Comparison of ENCODE assay signal across 17 mouse cellular contexts in the genomic region with DNA sequence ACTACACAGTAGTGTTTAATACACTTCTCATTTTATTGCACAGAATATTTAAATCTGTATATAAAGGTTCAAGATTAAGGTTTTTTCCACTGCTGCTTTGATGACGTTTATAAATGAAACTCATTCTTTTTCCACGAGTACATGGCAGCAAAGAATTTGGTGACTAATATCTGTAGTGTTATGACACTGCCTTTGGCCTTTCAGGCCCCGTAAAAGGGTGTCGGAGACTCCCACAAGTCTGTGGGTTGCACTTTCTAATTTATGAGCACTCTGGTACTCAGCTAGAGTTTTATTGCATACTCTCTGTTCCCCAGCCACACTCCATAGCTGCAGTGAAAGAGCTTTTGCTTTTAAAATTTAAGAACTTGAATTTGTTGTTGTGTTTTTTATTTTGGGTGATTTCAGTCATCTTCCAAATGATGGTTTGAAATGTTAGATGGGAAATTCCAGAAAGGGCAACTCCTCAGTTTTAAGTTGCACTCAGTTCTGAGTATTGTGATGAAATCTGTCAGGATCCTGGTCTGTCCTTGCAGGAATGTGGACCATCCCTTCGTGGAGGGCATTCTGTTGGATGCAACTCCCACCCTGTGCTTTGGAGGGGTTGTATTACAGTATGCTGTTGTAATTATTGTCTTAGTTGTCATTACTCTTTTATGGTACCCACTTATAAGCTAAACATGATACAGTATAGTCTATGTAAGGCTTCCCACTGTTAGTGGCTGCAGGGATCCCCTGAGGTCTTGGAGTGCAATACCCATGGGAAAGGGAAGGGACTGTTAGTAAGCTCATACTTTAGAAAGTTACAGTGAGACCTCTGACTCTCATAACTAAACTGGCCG.
DNase-seq lines count a peak whose midpoint lies in the region; ATAC-seq lines count a peak whose summit lies in the region.
"Had no signal": no experiment of that assay in that cellular context is flagged by ENCODE, and none has a peak within 500 bp of the region (broad histone marks: within the 10 kb centered on the region; RNA-seq: fewer than 3 reads in every experiment).

No protein-coding gene starts in this region.

- no peak for DNase-seq in frontal cortex, postnatal 10 days (ENCODE audit: low spot score in 2 of 2)
- peak; percentile 45 for DNase-seq in midbrain, embryonic 11.5 days (ENCODE audit: low spot score, missing footprints)
- peak; percentile 48 to 63 for DNase-seq in adrenal gland, postnatal 36 days
- DNase-seq in right cerebral cortex, postnatal 36 days (ENCODE audit: low spot score in 2 of 2): no peak
- no peak for DNase-seq in neural tube, embryonic 10.5 days (ENCODE audit: extremely low spot score, low spot score)
- no peak for DNase-seq in heart, adult 8-10 months (ENCODE audit: low spot score)
- DNase-seq: B cell, adult 2 months; cerebellum, postnatal 36 days; lung, postnatal 10 days; thymus, postnatal 25 days had no signal

- H3K4me1 ChIP-seq in midbrain, embryonic 11.5 days (ENCODE audit: control insufficient read depth, insufficient read depth, low read length): no peaks in the 10 kb centered on the region
- H3K4me1 ChIP-seq in midbrain, embryonic 13.5 days (replicated peaks): no peaks in the 10 kb centered on the region
- H3K4me1 ChIP-seq: heart, embryonic 10.5 days; midbrain, embryonic 12.5 days; stomach, embryonic 15.5 days had no signal

- 88% methylated on average over 6 of the region's 6 CpGs for WGBS in midbrain, embryonic 11.5 days
- WGBS in midbrain, embryonic 13.5 days: 88% methylated on average over 6 of the region's 6 CpGs

- peak; percentile 51 for ATAC-seq in frontal cortex, adult (ENCODE audit: low TSS enrichment)
- no peak for ATAC-seq in midbrain, embryonic 11.5 days (ENCODE audit: low FRiP score)
- ATAC-seq in midbrain, embryonic 13.5 days: no peak
- ATAC-seq: liver, embryonic 12.5 days had no signal

- no peak overlapping the region for H3K4me3 ChIP-seq in midbrain, embryonic 11.5 days (ENCODE audit: low read depth, low read length)
- no peak overlapping the region for H3K4me3 ChIP-seq in midbrain, embryonic 13.5 days (replicated peaks)
- H3K4me3 ChIP-seq: heart, embryonic 10.5 days; layer of hippocampus, adult 2 months; liver, embryonic 12.5 days; midbrain, embryonic 12.5 days; stomach, embryonic 15.5 days had no signal

- no peak overlapping the region for H3K9ac ChIP-seq in midbrain, embryonic 11.5 days (ENCODE audit: low read length)
- H3K9ac ChIP-seq in midbrain, embryonic 13.5 days (replicated peaks): no peak overlapping the region
- H3K9ac ChIP-seq: liver, embryonic 12.5 days; midbrain, embryonic 12.5 days; stomach, embryonic 15.5 days had no signal

- no peaks in the 10 kb centered on the region for H3K36me3 ChIP-seq in midbrain, embryonic 11.5 days (ENCODE audit: control insufficient read depth, insufficient read depth, low read length)
- no peaks in the 10 kb centered on the region for H3K36me3 ChIP-seq in midbrain, embryonic 13.5 days
- H3K36me3 ChIP-seq: midbrain, embryonic 12.5 days; stomach, embryonic 15.5 days had no signal

- H3K4me2 ChIP-seq in midbrain, embryonic 11.5 days: no peak overlapping the region
- H3K4me2 ChIP-seq in midbrain, embryonic 13.5 days (replicated peaks): no peak overlapping the region
- H3K4me2 ChIP-seq: liver, embryonic 12.5 days; midbrain, embryonic 12.5 days; stomach, embryonic 15.5 days had no signal

- H3K27ac ChIP-seq in midbrain, embryonic 11.5 days (ENCODE audit: low read depth, low read length): no peak overlapping the region
- no peak overlapping the region for H3K27ac ChIP-seq in midbrain, embryonic 13.5 days
- H3K27ac ChIP-seq: heart, embryonic 10.5 days; layer of hippocampus, adult 2 months; liver, embryonic 12.5 days; midbrain, embryonic 12.5 days; stomach, embryonic 15.5 days had no signal

- H3K27me3 ChIP-seq in midbrain, embryonic 11.5 days (ENCODE audit: control insufficient read depth, insufficient read depth, low read length): no peaks in the 10 kb centered on the region
- no peaks in the 10 kb centered on the region for H3K27me3 ChIP-seq in midbrain, embryonic 13.5 days
- H3K27me3 ChIP-seq: liver, embryonic 12.5 days; midbrain, embryonic 12.5 days; stomach, embryonic 15.5 days had no signal

- no peaks in the 10 kb centered on the region for H3K9me3 ChIP-seq in midbrain, embryonic 11.5 days (ENCODE audit: control insufficient read depth, low read length)
- H3K9me3 ChIP-seq in midbrain, embryonic 13.5 days: no peaks in the 10 kb centered on the region
- H3K9me3 ChIP-seq: heart, embryonic 10.5 days; liver, embryonic 12.5 days; midbrain, embryonic 12.5 days; stomach, embryonic 15.5 days had no signal

Comparison
In these comparisons a context has a peak if more than half of its experiments do, and no peak if none do; other contexts are left out.
1. DNase-seq: peak in midbrain, embryonic 11.5 days (single experiment) and adrenal gland, postnatal 36 days (2 of 2); none in frontal cortex, postnatal 10 days (0 of 2), right cerebral cortex, postnatal 36 days (0 of 2), neural tube, embryonic 10.5 days (single experiment) and heart, adult 8-10 months (single experiment).